Mouse (Mus musculus) cerebellum, adult 2 months (tissue): ENCODE measurements at regions not wholly inside any gene's neighbourhood (a gene's known extent, or its start where the extent isn't known, plus 50 kb on each side); places are given as distances from the start of the nearest gene placed in this dataset.

ENCODE experiments used
- DNase-seq, 2 experiments: peaks; one replicate each; pipeline ENCODE4 v3.0.0; 2021
- H3K27ac ChIP-seq: fragments of 200-500 bp; 2 replicates; pipeline ENCODE4 v1.5.1; 2012; ENCODE audit warnings: low read length, control low read depth, inconsistent platforms; ENCODE audit not compliant: insufficient read depth
- H3K27me3 ChIP-seq: fragments of 200-500 bp; 2 replicates; pipeline ENCODE4 v1.6.1; 2012; ENCODE audit warnings: inconsistent platforms, mild to moderate bottlenecking, low read length, moderate library complexity; ENCODE audit not compliant: control insufficient read depth, insufficient read depth
- H3K4me1 ChIP-seq: fragments of 200-500 bp; 2 replicates; pipeline ENCODE4 v1.6.1; 2011; ENCODE audit warnings: low read length; ENCODE audit not compliant: control insufficient read depth, insufficient read depth
- H3K4me3 ChIP-seq: fragments of 200-500 bp; replicated peaks from 2 replicates; pipeline ENCODE3; 2011; ENCODE audit warnings: mild to moderate bottlenecking, low read depth, low read length, control low read depth; ENCODE audit not compliant: insufficient read depth
- CTCF ChIP-seq: fragments of 200-500 bp; IDR thresholded peaks from 2 replicates; pipeline ENCODE4 v1.5.1; 2011; ENCODE audit warnings: low read depth, mild to moderate bottlenecking, control low read depth, low read length, moderate library complexity, borderline replicate concordance; ENCODE audit not compliant: insufficient read depth
- POLR2A ChIP-seq: fragments of 200-500 bp; IDR thresholded peaks from 2 replicates; pipeline ENCODE4 v1.6.1; 2011; ENCODE audit warnings: low read length, control low read depth, borderline replicate concordance; ENCODE audit not compliant: insufficient read depth
- WGBS: fragments of 180-500 bp; shearing (Covaris S2); methylation state at CpG from one replicate; pipeline ENCODE4 v1.1.7; 2018; 5-methylcytosine and 5-hydroxymethylcytosine counted together

DNA sequence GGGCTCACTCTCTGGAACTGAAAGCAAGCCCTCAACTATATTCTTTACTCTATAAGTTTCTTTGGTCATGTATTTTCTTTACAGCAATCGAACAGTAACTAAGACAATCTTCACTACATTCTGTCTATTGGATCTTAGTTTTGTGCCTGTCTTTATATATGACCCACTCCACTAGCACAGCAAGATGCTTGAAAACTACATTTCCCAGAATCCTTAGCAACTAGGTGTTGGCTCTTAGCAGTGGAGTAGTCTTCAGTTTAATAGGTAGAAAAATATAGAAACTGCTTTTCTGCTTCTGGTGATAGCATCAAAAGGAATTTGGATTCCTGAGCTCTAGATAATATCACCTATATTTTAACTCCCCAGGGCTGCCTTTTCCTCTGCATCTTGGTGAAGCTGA is 245.9 kb upstream of the Xylt1 start:
- WGBS: 96% methylated on average over 1 of the region's 1 CpGs
- TF ChIP-seq CTCF (no peak), POLR2A (no peak)
- Histone ChIP-seq H3K4me3 (no peak overlapping the region), H3K4me1 (no peaks in the 10 kb centered on the region), H3K27ac (no peak overlapping the region), H3K27me3 (no peaks in the 10 kb centered on the region)
- DNase-seq: no peak

DNA sequence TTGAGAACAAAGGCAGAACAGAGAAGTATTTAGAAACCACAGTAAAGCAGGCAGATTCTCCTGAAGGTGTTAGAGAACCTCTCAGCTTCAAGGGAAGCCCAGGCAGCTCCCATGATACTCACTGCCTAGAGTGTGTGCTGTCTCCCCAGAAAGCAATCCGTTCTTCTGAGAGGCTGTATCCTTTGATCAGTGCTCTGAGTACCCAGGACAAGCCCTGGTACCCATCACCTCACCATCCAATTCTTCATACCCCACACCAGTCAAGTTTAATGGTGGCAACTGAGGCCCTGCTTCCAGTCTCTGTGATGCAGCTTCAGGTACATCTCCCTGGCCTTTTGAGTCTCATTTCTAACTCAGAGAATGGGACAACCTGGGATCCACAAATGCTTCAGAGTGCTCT is 242.1 kb upstream of the Xylt1 start:
- no peak for DNase-seq
- H3K4me3 ChIP-seq: no peak overlapping the region
- H3K27ac ChIP-seq: no peak overlapping the region
- no peaks in the 10 kb centered on the region for H3K27me3 ChIP-seq
- 85% methylated on average over 1 of the region's 1 CpGs for WGBS
- TF ChIP-seq CTCF (no peak), POLR2A (no peak)
- no peaks in the 10 kb centered on the region for H3K4me1 ChIP-seq

DNA sequence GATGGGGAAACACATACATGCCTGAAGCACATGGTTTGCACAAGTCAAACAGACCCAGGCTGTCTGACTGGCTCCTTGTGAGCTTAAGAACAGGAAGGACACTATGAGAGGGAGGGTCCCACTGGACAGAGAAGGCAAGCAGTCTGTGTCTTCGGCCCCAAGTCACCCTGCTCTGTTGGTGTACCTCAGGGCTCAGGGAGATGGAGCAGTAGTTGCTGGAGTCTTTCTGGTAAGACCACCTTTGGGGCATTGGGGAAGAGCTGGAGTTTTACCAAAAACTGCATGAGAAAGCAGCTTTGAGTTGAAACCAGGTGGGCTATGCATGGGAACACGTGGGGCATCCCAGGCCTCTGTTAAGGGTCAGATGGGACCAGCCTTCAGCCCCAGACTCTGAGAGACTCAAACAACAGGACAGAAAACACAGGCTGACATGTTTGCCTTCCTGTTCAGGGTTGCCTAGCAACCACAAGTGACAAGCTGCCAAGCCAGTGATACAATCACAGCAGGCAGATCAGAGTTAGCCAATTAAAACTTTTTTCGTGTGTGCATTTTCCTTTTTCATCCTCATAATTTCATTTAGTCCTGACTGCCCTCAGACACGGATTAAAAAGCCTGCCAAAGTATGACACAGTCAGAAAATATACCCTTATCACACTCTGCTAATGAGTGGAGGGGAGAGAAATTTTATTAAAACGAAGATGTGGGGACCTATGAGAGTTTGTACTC is 241.4 kb upstream of the Xylt1 start:
- peak; percentile 17 to 21 for DNase-seq
- no peak overlapping the region for H3K4me3 ChIP-seq
- no peak overlapping the region for H3K27ac ChIP-seq
- no peaks in the 10 kb centered on the region for H3K27me3 ChIP-seq
- no peaks in the 10 kb centered on the region for H3K4me1 ChIP-seq
- WGBS: 3% methylated on average over 5 of the region's 5 CpGs
- TF ChIP-seq POLR2A (no peak), CTCF (no peak)

DNA sequence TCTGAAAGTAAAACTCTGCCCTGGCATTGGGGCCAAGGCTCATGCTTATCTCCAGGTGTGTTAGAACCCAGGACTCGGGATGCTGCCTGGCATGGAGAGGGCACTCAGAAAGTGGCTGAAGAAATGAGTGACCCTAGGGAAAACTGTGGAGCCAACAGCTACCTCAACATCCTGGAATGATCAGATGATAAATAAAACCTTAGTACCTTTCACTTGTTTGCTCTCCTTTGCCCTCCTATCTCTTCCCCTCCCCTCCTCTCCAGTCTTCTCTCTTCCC is 240.9 kb upstream of the Xylt1 start:
- no peaks in the 10 kb centered on the region for H3K4me1 ChIP-seq
- 3% methylated on average over 1 of the region's 1 CpGs for WGBS
- TF ChIP-seq POLR2A (no peak), CTCF (no peak)
- no peak overlapping the region for H3K27ac ChIP-seq
- DNase-seq: no peak
- no peak overlapping the region for H3K4me3 ChIP-seq
- H3K27me3 ChIP-seq: no peaks in the 10 kb centered on the region

DNA sequence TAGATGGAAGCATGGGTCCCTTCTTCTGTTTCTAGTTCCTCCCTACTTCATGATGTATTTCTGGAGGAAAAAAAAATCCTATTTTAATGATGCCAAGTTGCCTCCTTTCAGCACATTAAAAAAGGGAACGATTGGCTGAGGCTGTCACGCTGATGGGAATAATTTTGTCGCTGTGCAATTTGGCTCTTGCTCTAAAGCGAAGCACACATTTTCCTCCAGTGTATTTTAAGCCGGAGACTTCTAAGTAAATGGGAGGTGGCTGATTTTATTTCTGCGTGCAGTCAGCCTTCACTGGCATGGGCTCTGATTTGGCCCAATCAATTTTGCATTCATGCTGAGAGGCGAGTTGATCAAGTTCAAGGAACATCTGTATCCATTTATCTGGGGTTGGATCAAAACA is 234.0 kb upstream of the Xylt1 start:
- no peaks in the 10 kb centered on the region for H3K4me1 ChIP-seq
- H3K4me3 ChIP-seq: no peak overlapping the region
- H3K27me3 ChIP-seq: no peaks in the 10 kb centered on the region
- no peak for DNase-seq
- H3K27ac ChIP-seq: no peak overlapping the region
- WGBS: 60% methylated on average over 7 of the region's 7 CpGs
- TF ChIP-seq POLR2A (no peak), CTCF (no peak)

DNA sequence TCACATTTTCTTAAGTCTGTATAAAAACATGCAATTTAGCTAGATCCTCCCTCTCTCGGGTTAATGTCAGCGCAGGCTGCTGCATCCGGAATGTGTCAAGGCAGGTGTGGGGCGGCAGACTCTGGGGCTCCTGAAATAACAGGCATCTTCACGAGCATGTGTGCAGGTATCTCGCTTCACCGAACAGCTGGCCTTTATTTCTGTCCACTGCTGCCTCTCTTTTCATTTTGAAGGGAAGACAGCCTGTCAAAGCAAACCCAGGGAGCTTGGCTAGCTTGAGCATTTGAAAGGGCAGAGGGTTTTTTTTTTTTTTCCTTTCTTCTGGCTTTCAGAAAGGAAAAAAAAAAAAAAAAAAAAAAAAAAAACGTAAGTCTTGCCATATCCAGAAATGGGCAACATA is 230.4 kb upstream of the Xylt1 start:
- no peak for DNase-seq
- Histone ChIP-seq H3K4me1 (no peaks in the 10 kb centered on the region), H3K27me3 (no peaks in the 10 kb centered on the region), H3K4me3 (no peak overlapping the region), H3K27ac (no peak overlapping the region)
- TF ChIP-seq POLR2A (no peak), CTCF (no peak)
- WGBS: 27% methylated on average over 8 of the region's 8 CpGs

DNA sequence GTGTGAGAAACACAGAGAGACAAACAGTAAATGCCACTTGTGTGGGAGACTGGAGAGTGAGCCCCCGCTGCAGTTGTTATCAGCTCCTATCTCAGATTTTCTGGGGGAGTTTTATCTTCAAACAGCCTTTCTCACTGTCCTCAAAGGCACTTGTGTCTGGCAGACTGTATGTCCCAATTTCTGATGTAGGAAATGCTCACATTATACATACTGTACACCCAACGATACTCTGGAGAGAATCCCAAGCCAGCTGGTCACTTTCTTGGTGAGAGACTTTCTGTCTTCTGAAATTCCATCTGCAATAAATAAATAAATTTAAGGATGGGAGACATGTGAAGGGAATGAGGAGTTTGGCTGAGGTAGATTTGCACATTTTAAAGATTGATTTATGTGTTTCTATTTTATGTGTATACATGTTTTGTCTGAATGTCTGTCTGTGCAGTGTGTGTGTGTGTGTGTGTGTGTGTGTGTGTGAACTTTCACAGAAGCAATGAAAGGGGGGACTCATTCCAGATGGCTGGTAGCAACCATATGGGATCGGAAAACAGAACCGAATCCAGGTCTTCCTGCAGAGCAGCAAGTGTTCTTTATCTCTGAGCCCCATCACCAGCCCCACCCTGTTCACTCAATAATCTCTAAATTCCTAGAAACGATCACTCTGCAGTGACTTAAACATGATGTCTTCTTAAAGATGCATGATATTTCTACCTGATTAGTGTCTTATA is 226.8 kb upstream of the Xylt1 start:
- no peak overlapping the region for H3K27ac ChIP-seq
- no peak for DNase-seq
- H3K4me1 ChIP-seq: no peaks in the 10 kb centered on the region
- 43% methylated on average over 5 of the region's 5 CpGs for WGBS
- TF ChIP-seq POLR2A (no peak), CTCF (no peak)
- no peaks in the 10 kb centered on the region for H3K27me3 ChIP-seq
- no peak overlapping the region for H3K4me3 ChIP-seq

DNA sequence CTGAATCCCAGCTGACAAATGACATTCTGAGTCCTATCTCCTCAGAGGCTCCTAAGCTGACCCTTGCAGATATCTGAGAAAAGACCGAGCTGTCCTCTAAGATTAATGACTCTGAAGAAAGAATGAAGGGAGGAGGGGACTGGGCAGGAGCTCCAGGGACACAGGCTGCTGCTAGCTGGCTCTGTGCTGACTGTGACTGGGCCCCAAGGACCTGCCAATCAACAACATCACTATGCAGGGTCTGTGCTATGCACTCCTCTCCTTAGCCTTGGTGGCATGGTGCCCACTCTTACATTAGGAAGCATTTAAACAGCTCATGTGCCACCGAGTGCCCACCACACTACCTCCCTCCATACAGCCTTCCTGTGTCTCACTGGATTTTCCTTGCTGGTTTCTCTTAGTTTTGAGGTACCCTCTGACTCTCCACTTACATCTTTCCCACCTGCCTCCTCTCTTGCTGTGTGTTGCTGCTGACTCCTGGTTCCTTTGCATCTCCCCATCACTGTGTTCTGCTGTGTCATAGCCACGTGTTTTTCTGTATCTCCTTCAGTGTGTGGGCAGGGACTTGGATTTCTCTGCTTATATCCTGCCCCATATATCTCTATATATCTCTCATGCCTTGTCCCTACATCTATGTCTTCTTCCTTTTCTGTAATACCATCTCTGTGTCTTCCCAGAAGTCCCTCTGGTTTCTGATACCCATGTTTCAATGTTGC is 219.4 kb upstream of the Xylt1 start:
- Histone ChIP-seq H3K4me1 (no peaks in the 10 kb centered on the region), H3K27ac (no peak overlapping the region), H3K4me3 (no peak overlapping the region), H3K27me3 (no peaks in the 10 kb centered on the region)
- DNase-seq: no peak
- 30% methylated on average over 3 of the region's 3 CpGs for WGBS
- TF ChIP-seq POLR2A: no peak
